Mouse (Mus musculus) ES-E14 (cell line): ENCODE measurements at regions not wholly inside any gene's neighbourhood (a gene's known extent, or its start where the extent isn't known, plus 50 kb on each side); places are given as distances from the start of the nearest gene placed in this dataset.

ENCODE experiments used
- DNase-seq: peaks from one replicate; pipeline ENCODE4 v3.0.0-alpha.2; 2013; ENCODE audit warnings: low read depth, low spot score
- H3K27ac ChIP-seq: 2 replicates; pipeline ENCODE4 v1.5.1; 2012; ENCODE audit warnings: low read depth, mild to moderate bottlenecking, low read length, moderate library complexity, mixed read lengths; ENCODE audit not compliant: poor library complexity, insufficient read depth, severe bottlenecking
- H3K36me3 ChIP-seq: 2 replicates; pipeline ENCODE4 v1.6.1; 2012; ENCODE audit warnings: mild to moderate bottlenecking, low read length, moderate library complexity, mixed read lengths; ENCODE audit not compliant: control insufficient read depth, poor library complexity, insufficient read depth, severe bottlenecking
- H3K4me1 ChIP-seq, 2 experiments: fragments of 150-350 bp in 1 of 2; sonication (generic) in 1 of 2; 2 replicates each; pipeline ENCODE4 v1.6.1; 2012; ENCODE audit warnings: low read length in 2 of 2, mild to moderate bottlenecking in 1 of 2, mixed read lengths in 1 of 2; ENCODE audit not compliant: control insufficient read depth in 2 of 2, insufficient read depth in 2 of 2, poor library complexity in 1 of 2
- H3K4me3 ChIP-seq, 2 experiments: fragments of 150-350 bp in 1 of 2; sonication (generic) in 1 of 2; 2 replicates each; pipeline ENCODE4 v1.5.1; 2012; ENCODE audit warnings: low read length in 2 of 2, low read depth in 1 of 2, mild to moderate bottlenecking in 1 of 2, mixed read lengths in 1 of 2; ENCODE audit not compliant: insufficient read depth in 1 of 2, poor library complexity in 1 of 2, severe bottlenecking in 1 of 2
- H3K9ac ChIP-seq: 2 replicates; pipeline ENCODE4 v1.6.1; 2012; ENCODE audit warnings: low read depth, mild to moderate bottlenecking, low read length, mixed read lengths; ENCODE audit not compliant: poor library complexity, insufficient read depth, severe bottlenecking
- H3K9me3 ChIP-seq: fragments of 150-350 bp; sonication (generic); 2 replicates; pipeline ENCODE4 v1.6.1; 2012; ENCODE audit warnings: low read depth, mild to moderate bottlenecking, low read length; ENCODE audit not compliant: control insufficient read depth, insufficient read depth
- CHD2 ChIP-seq: IDR thresholded peaks from 2 replicates; pipeline ENCODE4 v1.6.1; 2014; ENCODE audit warnings: mild to moderate bottlenecking, low read depth, low read length, inconsistent platforms
- HCFC1 ChIP-seq: IDR thresholded peaks from 2 replicates; pipeline ENCODE4 v1.6.1; 2012; ENCODE audit warnings: low read length, inconsistent platforms, borderline replicate concordance; ENCODE audit not compliant: insufficient read depth
- MAFK ChIP-seq: IDR thresholded peaks from 2 replicates; pipeline ENCODE4 v1.6.1; 2014; ENCODE audit warnings: mild to moderate bottlenecking, low read depth, low read length, inconsistent platforms; ENCODE audit not compliant: insufficient read depth
- ZC3H11A ChIP-seq: IDR thresholded peaks from 2 replicates; pipeline ENCODE4 v1.6.1; 2012; ENCODE audit warnings: low read depth, mild to moderate bottlenecking, inconsistent platforms, low read length, borderline replicate concordance
- ZNF384 ChIP-seq: IDR thresholded peaks from 2 replicates; pipeline ENCODE4 v1.6.1; 2012; ENCODE audit warnings: low read depth, low read length, inconsistent platforms
- in situ Hi-C, 2 experiments: fragments of 600-800 bp; cut with MboI; formaldehyde crosslinking; loops; one replicate each; pipeline ENCODE4 v1.15.1; 2025; ENCODE audit warnings: low sequenced_read_pairs in 2 of 2, inconsistent platforms in 1 of 2; ENCODE audit not compliant: unreplicated experiment in 2 of 2

GRCm38 (mm10) chr5:118914191-118914750 is 353.8 kb downstream of the Med13l start:
- in situ Hi-C loops: no loop called here
- no peak overlapping the region for H3K27ac ChIP-seq
- no peaks in the 10 kb centered on the region for H3K4me1 ChIP-seq
- no peaks in the 10 kb centered on the region for H3K36me3 ChIP-seq
- TF ChIP-seq HCFC1 (no peak), MAFK (no peak)
- H3K9me3 ChIP-seq: no peaks in the 10 kb centered on the region
- H3K4me3 ChIP-seq: no peak overlapping the region
- no peak for DNase-seq
- H3K9ac ChIP-seq: no peak overlapping the region

- no peak overlapping the region for H3K27ac ChIP-seq
- no peaks in the 10 kb centered on the region for H3K36me3 ChIP-seq
- in situ Hi-C loops: no loop called here
- no peak overlapping the region for H3K9ac ChIP-seq
- DNase-seq: no peak
- H3K4me3 ChIP-seq: no peak overlapping the region
- TF ChIP-seq ZNF384 (no peak), MAFK (no peak), HCFC1 (no peak), CHD2 (no peak), ZC3H11A (no peak)
- no peaks in the 10 kb centered on the region for H3K4me1 ChIP-seq
- H3K9me3 ChIP-seq: no peaks in the 10 kb centered on the region
Measured at GRCm38 (mm10) chr5:118923357-118923756, 362.9 kb downstream of the Med13l start.

- Histone ChIP-seq H3K9me3 (no peaks in the 10 kb centered on the region), H3K9ac (no peak overlapping the region), H3K36me3 (no peaks in the 10 kb centered on the region), H3K4me1 (no peaks in the 10 kb centered on the region), H3K4me3 (no peak overlapping the region), H3K27ac (no peak overlapping the region)
- peak; percentile 16 for DNase-seq
- TF ChIP-seq CHD2 (no peak), HCFC1 (no peak), ZC3H11A (peak; percentile 44; the same call in 1 of the 2 replicates), MAFK (no peak)
- in situ Hi-C loops: no loop called here
Measured at GRCm38 (mm10) chr5:118929037-118929436, 368.6 kb downstream of the Med13l start.

GRCm38 (mm10) chr5:118929990-118930501 is 369.6 kb downstream of the Med13l start:
- Histone ChIP-seq H3K36me3 (no peaks in the 10 kb centered on the region), H3K27ac (no peak overlapping the region), H3K4me1 (no peaks in the 10 kb centered on the region), H3K4me3 (no peak overlapping the region; a peak in 1 of 4 replicates), H3K9ac (no peak overlapping the region), H3K9me3 (no peaks in the 10 kb centered on the region)
- in situ Hi-C loops: no loop called here
- no peak for DNase-seq
- TF ChIP-seq ZNF384 (no peak), CHD2 (no peak), MAFK (no peak), HCFC1 (no peak), ZC3H11A (no peak)
